Comparison of ENCODE assay signal across 7 mouse cellular contexts in genomic region chr2:132006561-132007474, GRCm38 (mm10). TPM values are rescaled to one million over a fixed set of nuclear protein-coding genes. Genes with fewer than 3 reads are reported as not detected.
A peak's percentile ranks its signal among the peaks of the same experiment; 100 is the strongest.
DNase-seq lines count a peak whose midpoint lies in the region; ATAC-seq and TF ChIP-seq lines count a peak whose summit lies in the region.

No protein-coding gene starts in this region.

- H3K36me3 ChIP-seq in neural tube, embryonic 15.5 days, result peaks cover 60% of the 10 kb centered on the region
- H3K36me3 ChIP-seq in embryonic facial prominence, embryonic 13.5 days, result no peaks in the 10 kb centered on the region
- H3K36me3 ChIP-seq in lung, embryonic 14.5 days (ENCODE audit: insufficient read depth), result no peaks in the 10 kb centered on the region
- H3K36me3 ChIP-seq in stomach, embryonic 14.5 days (ENCODE audit: control insufficient read depth, insufficient read depth, low read length), result no peaks in the 10 kb centered on the region

- H3K27me3 ChIP-seq in neural tube, embryonic 15.5 days (replicated peaks), result no peaks in the 10 kb centered on the region
- no peaks in the 10 kb centered on the region for H3K27me3 ChIP-seq in embryonic facial prominence, embryonic 13.5 days
- no peaks in the 10 kb centered on the region for H3K27me3 ChIP-seq in lung, embryonic 14.5 days (ENCODE audit: insufficient read depth, low read length)
- H3K27me3 ChIP-seq in stomach, embryonic 14.5 days (ENCODE audit: control insufficient read depth, insufficient read depth, low read length), result no peaks in the 10 kb centered on the region

- intact Hi-C loops in heart, postnatal 25 days (cut with DNase I), result no loop called here

- H3K4me1 ChIP-seq in neural tube, embryonic 15.5 days, result no peaks in the 10 kb centered on the region
- H3K4me1 ChIP-seq in embryonic facial prominence, embryonic 13.5 days, result peaks cover 31% of the 10 kb centered on the region
- H3K4me1 ChIP-seq in lung, embryonic 14.5 days (ENCODE audit: insufficient read depth), result no peaks in the 10 kb centered on the region; the same call in 1 of the 2 replicates
- H3K4me1 ChIP-seq in stomach, embryonic 14.5 days (ENCODE audit: control insufficient read depth, insufficient read depth, low read length), result 0 out of 2 replicates have a peak, but pooled peaks cover 1% of the 10 kb centered on the region

- H3K27ac ChIP-seq in neural tube, embryonic 15.5 days (replicated peaks), result 0 out of 2 replicates have a peak overlapping the region, but pooled peaks have one; percentile 23
- H3K27ac ChIP-seq in embryonic facial prominence, embryonic 13.5 days, result peak overlapping the region; percentile 24
- H3K27ac ChIP-seq in lung, embryonic 14.5 days (ENCODE audit: low read depth), result peak overlapping the region; percentile 61
- H3K27ac ChIP-seq in stomach, embryonic 14.5 days (ENCODE audit: low read length), result no peak overlapping the region

- no peak for ATAC-seq in neural tube, embryonic 15.5 days (ENCODE audit: low FRiP score)
- ATAC-seq in embryonic facial prominence, embryonic 13.5 days (ENCODE audit: insufficient number of reproducible peaks, insufficient read depth, low FRiP score, low TSS enrichment, low read depth), result peak; percentile 32
- peak; percentile 82 for ATAC-seq in lung, embryonic 14.5 days (ENCODE audit: insufficient read depth)
- ATAC-seq in stomach, embryonic 14.5 days (ENCODE audit: insufficient number of reproducible peaks, insufficient read depth, low FRiP score, low read depth), result 0 out of 2 replicates have a peak, but pooled peaks have one; percentile 8

- DNase-seq in neural tube, embryonic 10.5 days (ENCODE audit: extremely low spot score, low spot score), result no peak
- DNase-seq in heart, postnatal 25 days (ENCODE audit: low spot score), result peak; percentile 79
- DNase-seq in lung, embryonic 14.5 days, result peak; percentile 73
- no peak for DNase-seq in cerebellum, postnatal 10 days

- no peak overlapping the region for H3K4me3 ChIP-seq in neural tube, embryonic 15.5 days (replicated peaks)
- H3K4me3 ChIP-seq in embryonic facial prominence, embryonic 13.5 days, result no peak overlapping the region
- no peak overlapping the region for H3K4me3 ChIP-seq in lung, embryonic 14.5 days (ENCODE audit: low read depth, low read length)
- no peak overlapping the region for H3K4me3 ChIP-seq in stomach, embryonic 14.5 days (ENCODE audit: low read depth, low read length)

- H3K4me2 ChIP-seq in neural tube, embryonic 15.5 days, result no peak overlapping the region
- H3K4me2 ChIP-seq in embryonic facial prominence, embryonic 13.5 days, result no peak overlapping the region
- peak overlapping the region; percentile 5; the same call in 1 of the 2 replicates for H3K4me2 ChIP-seq in lung, embryonic 14.5 days
- no peak overlapping the region for H3K4me2 ChIP-seq in stomach, embryonic 14.5 days (replicated peaks; ENCODE audit: low read depth, low read length)

- no peaks in the 10 kb centered on the region for H3K9me3 ChIP-seq in neural tube, embryonic 15.5 days (replicated peaks)
- H3K9me3 ChIP-seq in embryonic facial prominence, embryonic 13.5 days, result no peaks in the 10 kb centered on the region
- no peaks in the 10 kb centered on the region for H3K9me3 ChIP-seq in lung, embryonic 14.5 days (ENCODE audit: low read depth, low read length)
- no peaks in the 10 kb centered on the region for H3K9me3 ChIP-seq in stomach, embryonic 14.5 days (ENCODE audit: control insufficient read depth, low read depth, low read length)

- no peak for TF ChIP-seq CTCF in lung, embryonic 14.5 days (IDR thresholded peaks at IDR 0.05; ENCODE audit: low read depth)

- H3K9ac ChIP-seq in neural tube, embryonic 15.5 days (replicated peaks), result no peak overlapping the region
- no peak overlapping the region for H3K9ac ChIP-seq in embryonic facial prominence, embryonic 13.5 days
- H3K9ac ChIP-seq in lung, embryonic 14.5 days, result no peak overlapping the region
- no peak overlapping the region for H3K9ac ChIP-seq in stomach, embryonic 14.5 days (replicated peaks; ENCODE audit: low read depth, low read length)

- WGBS in neural tube, embryonic 15.5 days, result 89% methylated on average over 18 of the region's 18 CpGs
- WGBS in embryonic facial prominence, embryonic 13.5 days, result 74% methylated on average over 18 of the region's 18 CpGs
- WGBS in lung, embryonic 14.5 days, result 65% methylated on average over 18 of the region's 18 CpGs
- WGBS in stomach, embryonic 14.5 days, result 74% methylated on average over 18 of the region's 18 CpGs

RNA-seq across cellular contexts. Expression of gene Rassf2, which starts 23.2 kb away (rescaled TPM):
- 21.6 and 22.5 TPM in 2 replicates for polyA plus RNA-seq in neural tube, embryonic 15.5 days (2015; fragmentation: Nextera tagmentation; extraction: Ambion mirVana)
- polyA plus RNA-seq in embryonic facial prominence, embryonic 13.5 days (2015; fragmentation: Nextera tagmentation; extraction: Ambion mirVana), result 5.0 and 6.8 TPM in 2 replicates
- 10 to 100 TPM in 1 of 2 experiments, 1 to 10 TPM in 1; 8.2 to 10.4 TPM for total RNA-seq in heart, postnatal 25 days (2021)
- 15.8 and 15.9 TPM in 2 replicates for polyA plus RNA-seq in lung, embryonic 14.5 days (2014; fragmentation: Nextera tagmentation; extraction: Ambion mirVana)
- 13.6 and 13.8 TPM in 2 replicates for polyA plus RNA-seq in stomach, embryonic 14.5 days (2014; fragmentation: Nextera tagmentation; extraction: Ambion mirVana)

RNA-seq across cellular contexts. Expression of gene Prnd, which starts 56.2 kb away (rescaled TPM):
- 9.5 and 15.1 TPM in 2 replicates for polyA plus RNA-seq in neural tube, embryonic 15.5 days (2015; fragmentation: Nextera tagmentation; extraction: Ambion mirVana)
- polyA plus RNA-seq in embryonic facial prominence, embryonic 13.5 days (2015; fragmentation: Nextera tagmentation; extraction: Ambion mirVana), result 32.2 and 40.3 TPM in 2 replicates
- total RNA-seq in heart, postnatal 25 days (2021), result 1 to 10 TPM; 1.4 to 2.0 TPM
- polyA plus RNA-seq in lung, embryonic 14.5 days (2014; fragmentation: Nextera tagmentation; extraction: Ambion mirVana), result 55.8 and 57.3 TPM in 2 replicates
- polyA plus RNA-seq in stomach, embryonic 14.5 days (2014; fragmentation: Nextera tagmentation; extraction: Ambion mirVana), result 49.9 and 50.9 TPM in 2 replicates

Comparison
In these comparisons a context has a peak if more than half of its experiments do, and no peak if none do; other contexts are left out.
1. DNase-seq: peak in heart, postnatal 25 days (single experiment) and lung, embryonic 14.5 days (single experiment); none in neural tube, embryonic 10.5 days (single experiment) and cerebellum, postnatal 10 days (0 of 2).